Mouse (Mus musculus) C2C12 (cell line): ENCODE measurements around the gene Mgat4a.
"Not testable (repeated sequence)": the region's sequence is repeated elsewhere in the genome, so short reads cannot be mapped to it uniquely, and the experiment has no call there.

Experiments
- CTCF ChIP-seq: IDR thresholded peaks from one replicate; pipeline ENCODE4 v1.5.1; 2011; ENCODE audit not compliant: control insufficient read depth, insufficient read depth, insufficient read length
- MYOD1 ChIP-seq: IDR thresholded peaks from one replicate; pipeline ENCODE4 v1.6.1; 2011; ENCODE audit warnings: low read depth; ENCODE audit not compliant: control insufficient read depth, insufficient read length
- USF1 ChIP-seq: IDR thresholded peaks from one replicate; pipeline ENCODE4 v1.6.1; 2011; ENCODE audit warnings: low read depth, mild to moderate bottlenecking, control low read depth, moderate library complexity

DNA sequence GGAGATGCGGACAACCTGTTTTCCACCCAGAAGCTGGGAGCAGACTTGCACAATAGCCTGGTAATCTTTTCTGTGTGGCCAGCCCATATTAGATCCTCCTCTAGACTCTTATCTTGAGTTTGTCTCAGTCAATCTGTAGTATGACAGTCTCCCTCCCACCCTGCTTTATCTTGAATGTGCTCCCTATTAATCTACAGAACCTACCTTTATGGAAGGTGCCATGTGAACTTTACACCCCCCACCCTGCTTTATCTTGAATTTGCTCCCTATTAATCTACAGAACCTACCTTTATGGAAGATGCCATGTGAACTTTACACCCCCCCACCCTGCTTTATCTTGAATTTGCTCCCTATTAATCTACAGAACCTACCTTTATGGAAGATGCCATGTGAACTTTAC is 41.4 kb downstream of the Mgat4a start:
- not testable (repeated sequence) for TF ChIP-seq CTCF, MYOD1, USF1
